Mouse (Mus musculus) G1E (cell line): ENCODE data around the gene Iba57.

Source experiments
- CTCF ChIP-seq: IDR thresholded peaks from 2 replicates; pipeline ENCODE4 v1.5.1; 2012; ENCODE audit warnings: low read depth, low read length, inconsistent platforms, mixed read lengths
- GATA1 ChIP-seq: IDR thresholded peaks from 2 replicates; pipeline ENCODE4 v1.6.1; 2012; ENCODE audit warnings: borderline replicate concordance, low read length, inconsistent platforms, mixed read lengths
- GATA2 ChIP-seq: IDR thresholded peaks from 2 replicates; pipeline ENCODE4 v1.6.1; 2012; ENCODE audit warnings: low read depth, low read length, inconsistent platforms, borderline replicate concordance
- POLR2AphosphoS5 ChIP-seq: IDR thresholded peaks from 2 replicates; pipeline ENCODE4 v1.6.1; 2012; ENCODE audit warnings: low read depth, low read length, inconsistent platforms; ENCODE audit not compliant: insufficient replicate concordance
- TAL1 ChIP-seq: conservative IDR thresholded peaks from 2 replicates; pipeline ENCODE4 v1.6.1; 2012; ENCODE audit warnings: low read depth, low read length, inconsistent platforms, mixed read lengths

DNA sequence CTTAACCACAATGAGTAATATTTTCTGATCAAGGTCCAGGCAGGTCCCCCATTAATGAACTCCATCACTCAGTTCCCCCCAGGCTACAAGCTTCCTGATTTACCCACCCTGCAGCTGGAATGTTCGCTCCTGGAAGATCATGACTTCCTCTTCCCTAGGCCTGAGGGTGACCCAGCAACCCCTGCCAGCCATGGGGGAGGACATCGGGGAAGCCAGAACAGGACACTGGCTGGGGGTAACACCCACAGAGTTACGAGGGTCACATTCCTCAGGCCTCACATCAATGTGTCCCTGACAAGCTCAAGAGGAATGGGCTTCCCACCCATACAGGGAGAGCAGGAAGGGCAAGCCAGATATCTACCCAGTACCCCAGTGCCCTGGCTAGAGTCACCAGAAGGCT, 6.3 kb upstream of the Iba57 start:
- TF ChIP-seq CTCF, result no peak
- TF ChIP-seq GATA1, result no peak
- no peak for TF ChIP-seq POLR2AphosphoS5
- TF ChIP-seq GATA2, result no peak
- no peak for TF ChIP-seq TAL1
